Mouse (Mus musculus): ENCODE measurements around the gene Macc1. TPM values are rescaled to one million over a fixed set of nuclear protein-coding genes. Genes with fewer than 3 reads are reported as not detected.

Macc1 gene
- polyA plus RNA-seq (2011; ENCODE audit: insufficient read length, low read depth, missing spikeins): 2.1 and 3.2 TPM in 2 replicates

- TF ChIP-seq POLR2A (IDR thresholded peaks at IDR 0.05; ENCODE audit: low read depth, low read length) (no peak), CTCF (IDR thresholded peaks at IDR 0.05; ENCODE audit: borderline replicate concordance, insufficient read depth, low read length) (no peak)
- no peak within 1 kb of the TSS for H3K27ac ChIP-seq (ENCODE audit: insufficient read depth, low read length)
- no peaks in the 10 kb centered on the region for H3K4me1 ChIP-seq (ENCODE audit: control insufficient read depth, insufficient read depth, low read length)
- H3K4me3 ChIP-seq (ENCODE audit: insufficient read depth, low read length): no peak within 1 kb of the TSS
Observed at GRCm38 (mm10) chr12:119313970-119314369, at the start of gene Macc1. Gene Macc1, plus strand, starts transcription at chr12:119314270.

- Histone ChIP-seq H3K4me3 (ENCODE audit: insufficient read depth, low read length) (no peak overlapping the region), H3K27ac (ENCODE audit: insufficient read depth, low read length) (no peak overlapping the region), H3K4me1 (ENCODE audit: control insufficient read depth, insufficient read depth, low read length) (no peaks in the 10 kb centered on the region)
- TF ChIP-seq POLR2A (IDR thresholded peaks at IDR 0.05; ENCODE audit: low read depth, low read length) (no peak), CTCF (IDR thresholded peaks at IDR 0.05; ENCODE audit: borderline replicate concordance, insufficient read depth, low read length) (no peak)
Observed at GRCm38 (mm10) chr12:119264506-119264905, 49.6 kb upstream of the Macc1 start.

GRCm38 (mm10) chr12:119268723-119269122 lies 45.3 kb upstream of the Macc1 start:
- H3K4me3 ChIP-seq (ENCODE audit: insufficient read depth, low read length): no peak overlapping the region
- H3K4me1 ChIP-seq (ENCODE audit: control insufficient read depth, insufficient read depth, low read length): no peaks in the 10 kb centered on the region
- TF ChIP-seq CTCF (IDR thresholded peaks at IDR 0.05; ENCODE audit: borderline replicate concordance, insufficient read depth, low read length): no peak
- TF ChIP-seq POLR2A (IDR thresholded peaks at IDR 0.05; ENCODE audit: low read depth, low read length): no peak
- no peak overlapping the region for H3K27ac ChIP-seq (ENCODE audit: insufficient read depth, low read length)

DNA sequence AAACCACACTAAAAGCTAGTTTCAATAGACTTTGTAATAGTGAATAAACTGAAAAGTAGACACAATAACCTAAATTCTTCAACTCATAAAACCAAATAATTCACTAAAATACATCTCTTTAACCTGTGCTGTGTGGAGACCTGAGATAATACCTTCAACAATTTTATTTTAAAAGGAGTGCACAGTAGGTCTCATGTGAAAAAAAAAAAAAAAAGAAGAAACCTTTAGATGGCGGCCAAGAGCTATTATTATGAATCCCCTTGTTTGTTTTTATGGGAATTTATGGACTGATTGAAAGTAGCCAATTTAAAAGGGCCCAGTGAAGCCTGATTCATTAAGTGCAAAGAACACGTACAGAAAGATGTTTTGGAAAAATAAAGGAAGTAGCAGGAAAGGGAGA lies 44.0 kb upstream of the Macc1 start:
- H3K4me3 ChIP-seq (ENCODE audit: insufficient read depth, low read length): no peak overlapping the region
- TF ChIP-seq POLR2A (IDR thresholded peaks at IDR 0.05; ENCODE audit: low read depth, low read length) (no peak), CTCF (IDR thresholded peaks at IDR 0.05; ENCODE audit: borderline replicate concordance, insufficient read depth, low read length) (no peak)
- H3K27ac ChIP-seq (ENCODE audit: insufficient read depth, low read length): no peak overlapping the region
- H3K4me1 ChIP-seq (ENCODE audit: control insufficient read depth, insufficient read depth, low read length): no peaks in the 10 kb centered on the region

- TF ChIP-seq CTCF (IDR thresholded peaks at IDR 0.05; ENCODE audit: borderline replicate concordance, insufficient read depth, low read length) (no peak), POLR2A (IDR thresholded peaks at IDR 0.05; ENCODE audit: low read depth, low read length) (no peak)
- Histone ChIP-seq H3K4me3 (ENCODE audit: insufficient read depth, low read length) (no peak overlapping the region), H3K4me1 (ENCODE audit: control insufficient read depth, insufficient read depth, low read length) (no peaks in the 10 kb centered on the region), H3K27ac (ENCODE audit: insufficient read depth, low read length) (no peak overlapping the region)
Observed at GRCm38 (mm10) chr12:119271964-119272363, 42.1 kb upstream of the Macc1 start.

- H3K4me1 ChIP-seq (ENCODE audit: control insufficient read depth, insufficient read depth, low read length): no peaks in the 10 kb centered on the region
- no peak overlapping the region for H3K27ac ChIP-seq (ENCODE audit: insufficient read depth, low read length)
- TF ChIP-seq CTCF (IDR thresholded peaks at IDR 0.05; ENCODE audit: borderline replicate concordance, insufficient read depth, low read length) (no peak), POLR2A (IDR thresholded peaks at IDR 0.05; ENCODE audit: low read depth, low read length) (no peak)
- no peak overlapping the region for H3K4me3 ChIP-seq (ENCODE audit: insufficient read depth, low read length)
Observed at GRCm38 (mm10) chr12:119273605-119274004, 40.5 kb upstream of the Macc1 start.

- H3K4me1 ChIP-seq (ENCODE audit: control insufficient read depth, insufficient read depth, low read length): no peaks in the 10 kb centered on the region
- no peak for TF ChIP-seq CTCF (IDR thresholded peaks at IDR 0.05; ENCODE audit: borderline replicate concordance, insufficient read depth, low read length)
- TF ChIP-seq POLR2A (IDR thresholded peaks at IDR 0.05; ENCODE audit: low read depth, low read length): no peak
- no peak overlapping the region for H3K27ac ChIP-seq (ENCODE audit: insufficient read depth, low read length)
- no peak overlapping the region for H3K4me3 ChIP-seq (ENCODE audit: insufficient read depth, low read length)
Observed at GRCm38 (mm10) chr12:119276282-119276681, 37.8 kb upstream of the Macc1 start.

DNA sequence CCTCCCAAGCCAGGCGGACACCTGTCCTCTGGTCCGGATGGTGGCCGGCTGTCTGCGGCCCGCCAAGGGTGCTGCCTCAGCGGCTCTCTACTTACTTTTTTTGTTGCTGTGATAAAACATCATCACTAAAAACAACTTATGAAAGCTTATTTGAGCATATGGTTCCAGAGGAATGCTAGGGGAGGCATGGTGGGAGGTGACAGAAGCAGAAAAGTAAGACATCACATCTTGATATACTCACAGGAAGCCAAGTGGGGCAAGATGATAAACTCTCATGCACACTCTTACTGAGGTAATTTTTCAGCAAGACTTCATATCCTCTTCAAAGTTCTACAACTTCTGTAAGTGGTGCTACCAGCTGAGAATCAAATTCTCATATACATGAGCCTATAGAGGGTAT lies 22.5 kb upstream of the Macc1 start:
- Histone ChIP-seq H3K4me3 (ENCODE audit: insufficient read depth, low read length) (no peak overlapping the region), H3K27ac (ENCODE audit: insufficient read depth, low read length) (no peak overlapping the region), H3K4me1 (ENCODE audit: control insufficient read depth, insufficient read depth, low read length) (no peaks in the 10 kb centered on the region)
- no peak for TF ChIP-seq POLR2A (IDR thresholded peaks at IDR 0.05; ENCODE audit: low read depth, low read length)
- TF ChIP-seq CTCF (IDR thresholded peaks at IDR 0.05; ENCODE audit: borderline replicate concordance, insufficient read depth, low read length): no peak

DNA sequence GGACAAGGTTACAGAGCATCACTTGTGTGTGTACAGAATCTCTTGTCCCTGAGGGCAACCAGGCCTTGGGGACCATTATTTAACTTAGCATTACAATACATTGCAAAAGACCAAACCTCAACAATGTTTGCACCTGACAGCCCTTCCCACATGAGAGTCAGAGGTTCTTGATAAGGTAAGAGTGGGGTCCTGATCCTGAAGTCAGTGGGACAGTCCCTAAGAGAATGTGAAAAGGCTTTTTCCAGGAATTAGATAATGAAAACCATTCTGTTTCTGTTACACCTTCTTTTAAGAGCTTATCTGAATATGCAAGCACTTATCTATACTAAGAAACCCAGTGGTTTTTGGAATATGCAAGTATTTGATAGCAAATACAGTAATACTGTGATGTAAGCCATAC lies 10.5 kb upstream of the Macc1 start:
- no peak for TF ChIP-seq CTCF (IDR thresholded peaks at IDR 0.05; ENCODE audit: borderline replicate concordance, insufficient read depth, low read length)
- no peak for TF ChIP-seq POLR2A (IDR thresholded peaks at IDR 0.05; ENCODE audit: low read depth, low read length)
- H3K27ac ChIP-seq (ENCODE audit: insufficient read depth, low read length): no peak overlapping the region
- no peak overlapping the region for H3K4me3 ChIP-seq (ENCODE audit: insufficient read depth, low read length)
- no peaks in the 10 kb centered on the region for H3K4me1 ChIP-seq (ENCODE audit: control insufficient read depth, insufficient read depth, low read length)

DNA sequence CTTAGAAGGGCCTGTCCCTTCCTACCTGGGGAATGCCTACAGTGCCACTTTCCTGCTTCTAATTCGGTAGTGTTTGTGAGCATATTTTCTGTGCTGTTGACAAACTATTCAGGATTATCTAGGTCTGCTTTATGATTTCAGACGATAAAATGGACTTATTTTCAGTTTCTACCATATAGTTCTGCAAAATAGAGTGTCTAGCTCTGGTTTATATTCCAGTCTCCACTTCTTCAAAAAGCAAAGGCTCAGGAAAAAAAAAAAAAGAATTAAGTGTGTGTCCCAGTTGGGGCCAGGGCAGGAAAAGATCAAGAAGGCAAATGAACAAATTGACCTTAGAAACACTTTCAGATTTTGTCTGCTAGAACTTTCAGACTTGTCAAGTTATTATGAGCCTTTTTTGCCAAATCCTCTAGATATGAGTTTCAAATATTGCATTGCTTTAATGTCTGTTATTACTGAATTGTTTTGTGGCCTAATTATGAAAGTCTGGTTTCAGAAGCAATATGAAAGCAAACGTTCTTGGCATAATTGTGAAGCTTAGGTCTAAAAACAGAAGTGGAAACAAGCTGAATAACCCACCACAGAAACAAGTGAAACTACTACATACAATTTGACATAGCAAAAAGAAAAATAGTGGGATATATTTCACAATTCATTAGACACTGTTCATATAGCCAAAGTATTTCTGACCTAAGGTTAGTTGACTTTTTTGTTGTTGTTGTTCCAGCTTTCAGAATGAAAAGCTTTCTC lies 881 bp upstream of the Macc1 start:
- TF ChIP-seq POLR2A (IDR thresholded peaks at IDR 0.05; ENCODE audit: low read depth, low read length) (no peak), CTCF (IDR thresholded peaks at IDR 0.05; ENCODE audit: borderline replicate concordance, insufficient read depth, low read length) (no peak)
- Histone ChIP-seq H3K4me3 (ENCODE audit: insufficient read depth, low read length) (no peak overlapping the region), H3K27ac (ENCODE audit: insufficient read depth, low read length) (no peak overlapping the region), H3K4me1 (ENCODE audit: control insufficient read depth, insufficient read depth, low read length) (no peaks in the 10 kb centered on the region)
